Mouse (Mus musculus) frontal cortex, adult 2 months (tissue): Measurements from ENCODE around the gene Prph. TPM values are rescaled to one million over a fixed set of nuclear protein-coding genes. Genes with fewer than 3 reads are reported as not detected.
A peak's percentile ranks its signal among the peaks of the same experiment; 100 is the strongest.
"Not testable (repeated sequence)": the region's sequence is repeated elsewhere in the genome, so short reads cannot be mapped to it uniquely, and the experiment has no call there.

Experiments
- DNase-seq, 2 experiments: peaks; one replicate each; pipeline ENCODE4 v3.0.0; 2022; ENCODE audit warnings: low spot score in 1 of 2; ENCODE audit errors: extremely low spot score in 1 of 2
- polyA plus RNA-seq: library from polyadenylated mRNA; depleted of rRNA; stranded (reverse); fragments of >200 nt; gene quantifications from 2 replicates; pipeline ENCODE4 v1.2.3, GENCODE M21; 2012

The Prph gene
- polyA plus RNA-seq, 1 experiment = 0.90 TPM

DNA sequence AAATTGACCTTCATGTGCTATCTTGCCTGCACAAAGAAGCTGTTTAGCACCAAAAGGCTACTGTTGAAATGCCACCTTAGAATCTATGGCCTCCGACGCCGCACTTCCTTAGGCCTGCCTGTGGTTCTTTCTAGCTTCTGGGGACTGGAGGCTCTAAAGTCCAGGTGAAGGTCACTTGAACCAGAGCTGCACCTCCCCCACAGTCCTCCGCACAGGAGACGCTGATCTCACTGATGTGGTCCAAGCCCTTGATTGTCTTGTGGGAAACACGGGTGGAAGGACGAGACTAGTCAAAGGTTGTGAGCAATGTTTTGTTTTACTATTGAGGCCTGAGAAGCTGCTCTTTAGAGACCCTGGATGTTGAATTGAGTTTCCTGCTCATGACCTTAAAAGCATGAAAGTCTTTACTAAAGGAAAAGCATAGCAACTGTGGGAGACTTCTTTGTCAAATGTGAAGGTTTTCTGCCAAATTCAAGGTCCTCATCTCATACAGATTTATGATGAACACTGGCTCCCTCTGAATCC is 22.2 kb upstream of the Prph start:
- no peak for DNase-seq

DNA sequence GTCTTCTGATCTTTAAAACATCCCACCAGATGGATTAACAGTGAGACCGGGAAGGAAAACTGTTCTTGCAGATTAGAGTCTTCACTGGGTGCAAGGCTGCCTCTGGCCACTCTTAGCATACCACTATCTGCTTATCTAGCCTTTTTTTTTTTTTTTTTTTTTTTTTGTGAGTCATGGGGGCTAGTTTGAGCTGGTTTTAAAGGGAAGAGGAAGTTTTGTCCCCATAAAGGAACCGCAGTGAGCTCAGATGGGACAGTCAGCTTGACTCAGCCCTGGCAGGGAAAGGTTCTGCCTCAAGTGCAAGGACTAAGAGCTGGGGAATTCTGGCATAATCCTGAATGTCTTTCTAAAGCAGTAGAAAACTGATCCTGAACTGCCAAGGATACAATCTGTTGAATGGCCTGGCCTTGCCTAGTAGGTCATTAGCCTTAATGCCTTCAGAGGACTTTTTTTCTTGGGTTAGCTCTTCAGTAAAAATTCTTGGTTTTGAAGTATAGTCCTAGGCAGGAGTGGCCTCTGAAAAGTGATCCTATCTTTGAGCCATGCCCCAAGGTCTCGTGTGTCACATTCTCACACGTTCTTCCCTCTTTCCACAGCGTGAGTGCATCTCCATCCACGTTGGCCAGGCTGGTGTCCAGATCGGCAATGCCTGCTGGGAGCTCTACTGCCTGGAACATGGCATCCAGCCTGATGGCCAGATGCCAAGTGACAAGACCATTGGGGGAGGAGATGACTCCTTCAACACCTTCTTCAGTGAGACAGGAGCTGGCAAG is 21.3 kb upstream of the Prph start:
- DNase-seq = no peak

DNA sequence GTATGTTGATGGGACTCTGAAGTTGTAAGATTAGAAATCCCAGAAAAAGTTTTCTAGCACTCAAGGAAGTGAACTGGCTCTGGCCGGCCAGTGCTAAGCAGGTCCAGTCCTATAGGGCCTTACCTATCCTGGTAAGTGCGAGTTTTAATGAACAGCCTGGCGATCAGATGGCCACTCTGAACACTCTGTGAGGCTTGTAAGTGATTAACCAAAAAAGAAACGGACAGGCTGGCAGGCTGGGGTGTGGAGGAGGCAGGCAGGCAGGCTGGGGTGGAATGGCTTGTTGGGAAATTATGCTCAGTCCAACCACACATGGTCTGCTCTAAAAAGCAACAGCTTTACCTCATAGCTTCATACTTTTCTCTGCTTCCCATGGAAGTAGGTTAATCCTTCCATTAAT is 19.5 kb upstream of the Prph start:
- DNase-seq = peak in 1 of 2 experiments; percentile 47

DNA sequence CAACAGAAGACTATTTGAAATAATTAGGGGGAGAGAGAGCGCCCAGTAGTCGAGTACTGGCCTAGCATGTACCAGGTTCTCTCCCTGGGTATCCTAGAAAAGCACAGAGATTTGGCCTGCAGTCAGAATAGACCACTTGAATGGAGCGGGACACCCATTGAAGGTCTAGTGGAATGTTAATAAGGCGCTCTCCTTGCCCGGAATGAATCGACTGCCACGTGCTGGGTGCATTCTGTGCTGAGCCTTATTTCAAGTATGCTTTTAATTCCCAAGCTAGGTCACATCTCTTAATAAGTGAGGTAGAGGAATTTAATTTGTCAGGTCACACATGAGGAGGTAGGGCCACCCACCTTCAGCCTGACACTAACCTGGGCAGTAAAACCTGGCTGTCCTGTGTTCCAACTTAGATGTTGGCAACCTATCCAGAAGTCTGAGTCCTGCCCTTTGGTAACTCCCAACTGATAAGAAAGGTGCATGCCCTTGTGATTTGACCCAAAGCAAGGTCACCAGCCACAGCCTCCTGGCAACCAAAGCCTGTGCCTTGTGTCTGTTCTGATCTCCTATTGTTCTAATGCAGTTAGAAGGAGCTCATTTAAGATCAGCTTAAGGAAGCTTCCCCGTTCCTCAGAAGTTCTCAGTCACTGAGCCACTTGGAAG is 18.6 kb upstream of the Prph start:
- no peak for DNase-seq

DNA sequence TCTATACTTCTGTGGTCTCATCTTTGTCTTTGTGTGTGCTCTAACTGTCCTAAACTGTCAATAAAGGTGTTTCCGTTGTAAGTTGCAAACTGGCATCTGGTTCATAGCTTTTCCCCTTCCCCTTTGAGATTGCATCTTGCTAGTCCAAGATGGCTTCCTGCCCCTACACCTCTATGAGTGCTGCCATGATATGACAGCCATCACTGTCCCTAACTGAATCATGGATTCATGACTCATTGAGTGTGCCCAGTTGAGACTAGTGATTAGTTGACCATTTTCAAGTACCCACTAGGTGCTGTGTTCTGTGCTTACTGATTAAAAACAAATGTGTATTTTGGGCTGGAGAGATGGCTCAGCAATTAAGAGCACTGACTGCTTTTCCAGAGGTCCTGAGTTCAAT is 16.9 kb upstream of the Prph start:
- no peak for DNase-seq

DNA sequence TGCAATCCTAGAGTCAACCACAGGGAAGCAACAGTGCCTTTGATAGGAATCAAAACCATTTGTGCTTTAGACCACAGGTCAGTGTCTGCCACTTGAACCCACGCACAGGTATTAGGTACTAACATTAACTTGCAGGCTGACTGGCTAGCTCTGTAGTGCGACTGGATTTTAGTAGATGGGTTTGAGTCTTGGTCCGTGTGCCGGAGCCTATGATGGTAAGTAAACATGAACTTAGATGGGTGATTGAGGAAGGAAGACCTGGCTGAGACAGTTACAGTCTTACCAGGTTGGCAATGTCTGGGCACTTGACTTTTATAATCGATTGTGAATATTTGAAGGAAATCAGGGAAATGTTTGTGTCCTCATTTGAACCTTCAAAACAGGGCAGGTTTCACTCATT is 16.2 kb upstream of the Prph start:
- no peak for DNase-seq

DNA sequence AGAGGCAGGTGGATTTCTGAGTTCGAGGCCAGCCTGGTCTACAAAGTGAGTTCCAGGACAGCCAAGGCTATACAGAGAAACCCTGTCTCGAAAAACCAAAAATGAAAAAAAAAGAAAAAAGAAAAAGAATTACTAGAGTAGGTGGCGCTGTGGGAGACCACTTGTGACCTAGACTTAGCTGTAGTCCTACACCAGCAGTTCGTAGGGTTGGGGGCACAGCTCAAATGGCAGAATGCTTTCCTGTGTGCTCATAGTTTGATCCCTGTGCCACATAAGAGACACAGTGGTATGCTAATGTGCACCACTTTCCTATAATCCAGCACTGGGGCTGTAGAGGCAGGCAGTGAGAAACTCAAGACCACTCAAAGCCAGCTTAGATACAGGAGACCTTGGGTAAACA is 15.7 kb upstream of the Prph start:
- no peak for DNase-seq

DNA sequence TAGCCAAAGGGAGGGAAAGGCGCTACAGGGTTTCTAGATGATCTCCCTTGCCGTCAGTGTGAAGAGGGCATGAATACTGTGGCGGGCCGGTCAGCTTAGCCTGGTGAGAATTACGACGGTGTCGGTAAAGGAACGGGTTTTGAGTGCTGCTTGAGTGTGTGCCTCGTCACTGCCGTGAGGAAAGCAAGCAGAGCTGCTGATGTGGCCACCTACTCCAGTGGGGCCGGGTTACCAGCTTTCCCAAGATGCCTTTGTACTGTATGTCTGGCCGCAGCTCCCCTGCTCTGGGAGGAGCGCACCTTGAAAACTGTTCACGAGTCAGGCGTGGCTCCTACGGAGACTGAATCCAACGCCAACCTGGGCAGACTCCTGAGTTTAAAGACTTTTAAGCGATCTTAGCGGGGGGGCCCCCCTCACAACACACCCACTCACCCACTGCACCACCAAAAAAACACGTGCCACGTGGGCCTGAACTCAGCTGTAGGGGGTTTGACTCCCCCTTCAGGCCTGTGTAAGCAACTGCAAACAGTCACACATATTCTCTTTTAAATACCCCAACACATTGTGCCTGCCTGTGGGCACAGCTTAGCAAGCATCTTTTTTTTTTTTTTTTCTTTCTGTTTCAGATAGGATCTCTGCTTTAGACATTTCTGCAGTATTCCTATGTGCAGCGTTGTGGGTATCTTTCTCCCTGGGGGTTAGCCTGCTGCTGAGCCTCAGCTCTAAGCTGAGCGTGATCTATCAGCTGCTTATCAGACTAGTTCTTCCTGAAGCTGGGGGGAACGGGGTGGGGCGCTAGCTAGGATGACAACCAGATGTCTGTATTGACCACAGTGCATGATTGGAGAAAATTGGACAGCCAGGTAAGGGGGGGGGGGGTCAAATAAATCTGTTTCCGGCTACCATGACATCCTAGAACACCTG is 14.7 kb upstream of the Prph start:
- no peak for DNase-seq

DNA sequence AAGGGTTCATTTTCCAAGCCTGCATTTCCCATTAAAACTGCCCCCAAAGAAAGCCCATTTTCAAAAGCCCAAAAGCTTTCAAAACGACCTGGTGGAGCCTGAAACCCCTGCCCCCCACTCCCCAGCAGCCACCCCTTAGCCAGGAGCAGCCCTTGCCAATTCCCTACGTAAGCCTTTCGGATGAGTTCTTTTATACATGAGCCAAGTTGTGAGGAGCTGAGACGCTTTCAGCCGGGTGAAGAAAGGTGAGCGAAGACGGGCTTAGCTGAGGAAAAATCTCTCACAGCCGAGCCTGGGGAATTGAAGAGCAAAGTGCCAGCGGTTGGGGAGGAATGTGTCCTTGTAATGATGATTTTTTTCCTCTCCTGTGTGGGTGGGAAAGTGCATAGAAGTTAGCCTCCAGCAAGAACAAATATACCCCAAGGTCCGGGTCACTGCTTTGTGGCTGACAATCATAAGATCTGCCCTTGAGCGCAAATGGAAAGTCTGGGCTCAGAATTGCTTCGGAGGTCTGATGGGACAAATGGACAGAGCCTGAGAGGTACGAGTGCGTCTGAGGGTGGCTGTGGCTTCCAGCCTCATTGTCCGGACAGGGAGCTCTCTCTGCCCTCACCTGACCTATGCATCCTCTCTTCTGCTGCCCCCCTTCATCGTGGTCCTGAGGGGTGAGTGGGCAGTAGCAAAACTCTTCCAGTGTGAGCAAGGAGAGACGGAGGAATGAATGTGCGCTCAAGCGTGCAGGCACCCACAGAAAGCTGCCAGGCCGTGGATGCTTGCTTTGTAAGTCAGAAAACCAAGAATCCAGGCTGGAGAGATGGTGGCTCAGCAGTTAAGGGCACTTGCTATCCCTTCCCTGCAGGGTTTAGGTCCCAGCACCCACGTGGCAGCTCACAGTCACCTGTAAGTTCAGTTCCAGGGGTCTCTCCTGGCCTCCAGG is 13.8 kb upstream of the Prph start:
- DNase-seq = no peak

DNA sequence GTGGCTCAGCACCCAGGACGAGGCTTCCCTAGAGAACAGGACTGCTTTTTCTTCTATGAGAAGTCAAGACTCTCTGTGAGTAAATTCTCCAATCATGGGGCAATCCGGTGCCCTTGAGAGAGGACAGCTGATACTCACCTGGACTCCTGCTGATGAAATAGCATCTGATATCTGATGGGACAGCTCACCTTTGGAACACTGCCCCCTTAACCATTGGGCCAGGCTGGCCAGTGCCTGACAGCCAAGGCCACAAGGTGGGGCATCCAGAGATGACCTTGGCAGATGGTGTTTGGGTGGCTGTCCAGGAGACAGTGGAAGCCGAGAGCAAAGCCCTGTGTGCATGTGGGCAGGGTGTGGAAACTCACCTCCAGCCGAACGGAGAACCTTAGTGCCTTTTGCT is 12.6 kb upstream of the Prph start:
- DNase-seq = no peak

DNA sequence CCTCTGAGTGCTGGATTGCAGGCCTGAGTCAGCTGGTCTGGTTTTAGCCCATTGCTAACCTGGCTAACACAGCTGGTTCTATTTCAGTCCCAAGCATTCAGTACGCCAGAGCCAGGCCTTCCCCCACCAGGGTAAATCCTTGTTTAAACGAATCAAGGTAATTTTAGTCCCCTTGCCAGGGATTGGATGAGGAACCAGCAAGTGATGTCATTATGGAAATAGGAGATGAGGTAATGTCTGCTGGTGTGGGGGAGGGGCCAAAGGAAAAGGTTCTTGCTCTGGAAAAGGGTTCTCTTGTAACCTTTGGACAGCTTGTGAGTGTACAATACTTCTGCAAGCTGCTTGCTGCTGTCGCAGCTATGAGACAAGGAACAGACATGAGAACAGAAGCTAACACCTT is 10.1 kb upstream of the Prph start:
- DNase-seq = no peak

DNA sequence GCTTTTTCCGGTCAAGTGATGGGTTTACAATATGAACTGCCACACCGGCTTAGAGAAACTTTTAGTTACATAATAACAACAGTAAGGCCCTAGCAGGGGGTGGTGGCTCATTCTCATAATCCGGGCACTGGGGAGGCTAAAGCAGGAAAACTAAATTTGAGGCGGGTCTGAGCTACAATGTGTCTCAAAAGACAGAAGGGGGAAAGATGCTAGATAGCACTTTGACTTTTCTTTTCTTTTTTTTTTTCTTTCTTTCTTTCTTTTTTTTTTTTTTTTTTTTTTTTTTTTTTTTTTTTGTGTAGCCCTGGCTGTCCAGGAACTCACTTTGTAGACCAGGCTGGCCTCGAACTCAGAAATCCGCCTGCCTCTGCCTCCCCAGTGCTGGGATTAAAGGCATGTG is 9.2 kb upstream of the Prph start:
- not testable (repeated sequence) for DNase-seq

DNA sequence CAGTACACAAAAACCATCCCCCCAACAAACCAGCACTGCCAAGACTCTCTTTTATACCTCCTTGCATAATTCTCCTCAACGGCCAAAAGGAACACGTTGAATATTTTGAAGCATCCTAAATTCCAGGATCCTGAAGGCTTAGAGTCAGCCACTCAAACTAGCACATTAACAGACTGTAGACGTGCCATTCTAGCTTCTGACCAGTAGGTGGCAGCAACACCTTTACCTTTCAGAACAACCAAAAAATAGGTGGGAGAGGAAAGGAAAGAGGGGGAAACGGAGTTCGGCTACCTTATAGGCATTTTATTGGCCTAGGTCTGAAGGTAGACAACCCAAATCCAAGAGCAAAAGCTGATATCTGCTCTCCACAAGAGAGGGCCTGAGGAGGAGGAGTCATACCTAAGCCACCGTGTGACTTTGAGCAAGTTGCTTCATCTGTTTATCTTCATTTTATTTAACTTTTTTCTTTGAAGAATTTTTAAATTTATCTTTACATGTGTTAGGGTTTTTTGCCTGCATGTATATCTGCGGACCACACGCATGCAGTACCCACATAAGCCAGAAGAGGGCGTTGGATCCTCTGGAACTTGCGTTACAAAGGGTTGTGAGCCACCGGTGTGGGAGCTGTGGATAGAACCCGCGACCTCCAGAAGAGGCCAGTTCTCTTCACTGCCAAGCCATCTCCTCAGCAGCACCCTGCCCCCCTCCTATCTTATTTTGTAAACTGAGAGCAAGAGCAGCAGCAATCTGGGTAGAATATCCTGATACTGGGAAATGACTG is 5.3 kb upstream of the Prph start:
- peak in 1 of 2 experiments; percentile 82 for DNase-seq

DNA sequence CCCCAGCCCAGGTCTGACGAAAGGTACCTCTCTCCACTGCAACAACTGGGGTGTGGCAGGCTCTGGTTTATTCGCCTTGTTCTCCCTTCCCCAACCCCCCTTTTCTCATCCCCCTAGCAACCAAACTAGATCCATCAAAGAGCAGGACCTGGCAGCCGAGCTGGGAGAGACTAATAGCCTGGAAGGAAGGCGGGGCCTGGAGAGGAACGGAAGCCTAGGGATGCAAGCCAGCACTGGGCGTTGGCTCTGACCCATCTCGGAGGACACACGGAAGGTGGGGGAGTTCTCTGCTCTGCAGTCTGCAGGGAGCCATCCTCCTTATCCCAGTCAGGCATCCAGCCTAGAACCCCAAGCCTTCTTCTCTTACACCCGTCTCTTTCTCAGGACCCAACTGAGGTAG is 1.6 kb upstream of the Prph start:
- DNase-seq = no peak

DNA sequence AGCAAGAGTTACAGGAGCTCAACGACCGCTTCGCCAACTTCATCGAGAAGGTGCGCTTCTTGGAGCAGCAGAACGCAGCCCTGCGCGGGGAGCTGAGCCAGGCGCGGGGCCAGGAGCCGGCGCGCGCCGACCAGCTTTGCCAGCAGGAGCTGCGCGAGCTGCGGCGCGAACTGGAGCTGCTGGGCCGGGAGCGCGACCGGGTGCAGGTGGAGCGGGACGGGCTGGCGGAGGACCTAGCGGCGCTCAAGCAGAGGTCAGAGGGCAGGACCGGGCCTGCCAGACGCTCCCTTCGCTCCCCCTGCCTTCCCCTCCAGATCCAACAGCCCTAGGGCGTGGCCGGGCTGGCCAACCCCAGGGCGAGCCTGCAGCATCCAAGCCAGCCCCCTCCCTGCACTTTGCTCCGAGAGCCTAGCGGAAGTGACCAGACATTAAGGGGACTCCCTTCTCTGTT is 562 bp downstream of the Prph start:
- peak in 1 of 2 experiments; percentile 37 for DNase-seq

DNA sequence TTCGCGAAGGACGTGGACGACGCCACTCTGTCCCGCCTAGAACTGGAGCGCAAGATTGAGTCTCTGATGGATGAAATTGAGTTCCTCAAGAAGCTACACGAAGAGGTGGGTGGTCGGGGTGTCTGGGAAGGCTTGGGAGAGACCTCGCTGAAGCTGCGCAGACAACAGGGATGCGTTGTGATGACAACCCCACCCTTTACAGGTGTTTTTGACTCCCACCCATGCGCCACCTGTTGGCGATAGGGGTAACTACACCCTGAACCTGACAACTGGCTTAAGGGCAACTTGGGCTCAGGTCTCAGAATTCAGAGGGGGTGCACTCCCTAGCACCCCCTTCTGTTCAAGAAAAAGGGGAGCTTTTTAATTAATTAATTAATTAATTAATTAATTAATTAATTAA is 1.4 kb downstream of the Prph start:
- DNase-seq = no peak

DNA sequence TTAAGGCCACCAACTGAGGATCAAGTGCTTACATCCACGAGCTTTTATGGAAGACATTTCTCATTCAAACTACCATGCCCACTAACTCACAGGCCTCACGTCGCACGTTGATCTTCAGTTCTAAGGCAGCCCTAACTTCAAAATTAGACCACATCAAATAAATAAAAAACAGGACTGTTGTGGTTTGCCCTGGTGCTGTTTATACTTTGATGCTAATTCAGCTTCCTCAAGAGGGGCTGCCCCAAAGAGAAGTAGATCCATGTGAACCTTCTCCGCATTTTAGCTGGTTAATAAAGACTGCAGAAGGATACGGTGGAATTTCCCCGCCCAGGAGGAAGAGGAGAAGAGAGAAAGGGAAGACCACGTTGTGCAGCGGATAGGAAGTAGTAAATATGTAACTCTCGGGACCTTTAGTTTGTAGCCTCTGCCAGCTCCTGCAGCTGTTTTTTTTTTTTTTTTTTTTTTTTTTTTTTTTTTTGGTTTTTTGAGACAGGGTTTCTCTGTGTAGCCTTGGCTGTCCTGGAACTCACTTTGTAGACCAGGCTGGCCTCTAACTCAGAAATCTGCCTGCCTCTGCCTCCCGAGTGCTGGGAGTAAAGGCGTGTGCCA is 10.7 kb downstream of the Prph start:
- no peak for DNase-seq

DNA sequence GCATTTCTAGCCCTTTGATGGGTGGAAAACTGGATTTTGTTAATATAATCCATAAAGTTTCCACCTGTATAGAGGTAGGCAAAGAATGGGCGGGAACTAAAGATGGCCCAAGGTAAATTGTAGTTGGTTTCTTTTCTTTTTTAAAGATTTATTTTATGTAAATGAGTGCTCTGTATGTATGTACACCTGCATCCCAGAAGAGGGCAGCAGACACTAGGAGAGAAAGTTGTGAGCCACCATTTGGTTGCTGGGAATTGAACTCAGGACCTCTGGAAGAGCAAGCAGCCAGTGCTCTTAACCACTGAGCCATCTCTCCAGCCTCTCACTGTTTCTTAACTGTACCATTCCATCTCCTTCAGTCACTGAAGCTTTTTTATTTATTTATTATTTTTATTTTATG is 17.0 kb downstream of the Prph start:
- no peak for DNase-seq
